Mouse (Mus musculus) lung, adult 2 months (tissue): ENCODE measurements at regions not wholly inside any gene's neighbourhood (a gene's known extent, or its start where the extent isn't known, plus 50 kb on each side); places are given as distances from the start of the nearest gene placed in this dataset.
A peak's percentile ranks its signal among the peaks of the same experiment; 100 is the strongest.

Experiments used
- DNase-seq: peaks from one replicate; pipeline ENCODE4 v3.0.0; 2022
- H3K4me1 ChIP-seq: fragments of 200-500 bp; 2 replicates; pipeline ENCODE4 v1.6.1; 2011; ENCODE audit warnings: low read length; ENCODE audit not compliant: control insufficient read depth, insufficient read depth
- H3K4me3 ChIP-seq: fragments of 200-500 bp; replicated peaks from 2 replicates; pipeline ENCODE3; 2011; ENCODE audit warnings: low read depth, mild to moderate bottlenecking, control low read depth, low read length; ENCODE audit errors: extremely low read depth
- CTCF ChIP-seq: fragments of 200-500 bp; IDR thresholded peaks from 2 replicates; pipeline ENCODE4 v1.5.1; 2011; ENCODE audit warnings: mild to moderate bottlenecking, low read length, control low read depth; ENCODE audit not compliant: insufficient read depth
- POLR2A ChIP-seq: fragments of 200-500 bp; IDR thresholded peaks from 2 replicates; pipeline ENCODE4 v1.6.1; 2011; ENCODE audit warnings: low read depth, mild to moderate bottlenecking, control low read depth, low read length, borderline replicate concordance; ENCODE audit errors: extremely low read depth
- WGBS: fragments of 180-500 bp; shearing (Covaris S2); methylation state at CpG from one replicate; pipeline ENCODE4 v1.1.7; 2018; 5-methylcytosine and 5-hydroxymethylcytosine counted together

DNA sequence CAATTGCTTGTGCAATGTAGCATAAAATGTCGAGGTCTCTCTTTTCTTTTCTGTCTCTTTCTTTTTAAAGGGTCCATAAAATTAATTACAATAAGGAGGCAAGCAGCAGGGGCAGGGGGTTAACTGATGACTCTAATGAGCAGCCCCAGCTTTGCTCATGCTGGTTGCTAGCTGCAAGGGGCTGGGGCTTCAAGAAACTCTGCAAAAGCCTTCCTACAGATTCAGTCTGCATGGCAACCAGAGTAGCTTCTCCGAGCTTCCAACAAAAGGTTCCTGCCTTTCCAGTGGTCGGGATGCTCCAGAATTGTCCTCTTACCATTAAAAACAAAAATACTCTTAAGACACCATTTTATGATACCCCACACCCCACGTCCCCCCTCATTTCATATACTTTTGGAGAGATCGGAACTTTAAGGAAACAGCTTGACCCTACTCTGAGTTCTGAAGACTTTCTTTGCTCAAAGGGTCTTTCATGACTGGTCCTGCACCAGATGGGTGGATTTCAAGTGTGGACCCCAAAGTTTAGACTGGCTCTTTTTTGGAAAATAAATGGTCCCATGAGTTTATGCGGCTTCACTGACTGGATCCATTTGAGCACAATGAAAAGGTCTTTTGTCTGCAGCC lies 280.8 kb downstream of the Insig2 start:
- Histone ChIP-seq H3K4me1 (no peaks in the 10 kb centered on the region), H3K4me3 (no peak overlapping the region)
- 63% methylated on average over 6 of the region's 6 CpGs for WGBS
- TF ChIP-seq CTCF, result no peak
- no peak for TF ChIP-seq POLR2A
- no peak for DNase-seq

DNA sequence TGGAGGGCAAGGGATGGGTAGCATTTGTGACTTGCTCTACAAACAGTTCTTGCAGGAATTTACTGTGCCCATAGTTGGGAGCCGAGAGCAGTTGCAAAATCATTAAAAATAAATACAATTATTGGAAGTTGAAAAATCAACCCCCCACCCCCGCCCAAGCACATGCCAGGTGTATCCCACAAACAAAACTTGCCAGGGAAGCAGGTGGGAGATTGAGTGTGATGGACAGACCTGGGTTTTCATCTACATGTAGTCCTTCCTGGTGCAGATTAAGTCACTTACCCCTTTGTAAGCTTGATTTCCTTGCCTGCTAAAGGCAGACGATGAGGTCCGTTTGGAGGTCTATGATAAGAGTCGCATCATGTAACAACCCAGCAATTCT lies 280.3 kb downstream of the Insig2 start:
- 84% methylated on average over 5 of the region's 5 CpGs for WGBS
- no peaks in the 10 kb centered on the region for H3K4me1 ChIP-seq
- H3K4me3 ChIP-seq, result no peak overlapping the region
- no peak for DNase-seq
- TF ChIP-seq CTCF (no peak), POLR2A (no peak)

DNA sequence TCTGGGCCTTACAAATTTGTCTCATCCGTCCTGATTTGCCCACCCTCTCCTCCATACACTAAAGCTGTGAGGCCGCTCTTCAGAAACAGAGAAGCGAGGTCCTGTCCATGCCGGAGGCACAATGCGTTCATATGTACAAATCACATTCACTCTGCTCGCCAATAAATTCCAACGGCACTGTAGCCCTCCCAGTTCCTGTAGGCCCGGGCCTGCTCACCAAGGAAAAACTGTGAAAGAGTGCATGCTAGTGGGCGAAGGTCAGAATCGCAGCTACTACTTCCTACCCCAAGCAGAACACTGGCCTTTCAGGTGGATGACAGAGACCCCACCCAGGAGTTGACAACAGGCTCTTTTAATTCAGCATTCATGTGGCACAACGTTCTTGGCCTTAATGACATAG lies 278.7 kb downstream of the Insig2 start:
- H3K4me3 ChIP-seq, result no peak overlapping the region
- 31% methylated on average over 11 of the region's 11 CpGs for WGBS
- TF ChIP-seq CTCF (peak; percentile 30; the same call in 1 of the 2 replicates), POLR2A (no peak)
- no peaks in the 10 kb centered on the region for H3K4me1 ChIP-seq
- no peak for DNase-seq

DNA sequence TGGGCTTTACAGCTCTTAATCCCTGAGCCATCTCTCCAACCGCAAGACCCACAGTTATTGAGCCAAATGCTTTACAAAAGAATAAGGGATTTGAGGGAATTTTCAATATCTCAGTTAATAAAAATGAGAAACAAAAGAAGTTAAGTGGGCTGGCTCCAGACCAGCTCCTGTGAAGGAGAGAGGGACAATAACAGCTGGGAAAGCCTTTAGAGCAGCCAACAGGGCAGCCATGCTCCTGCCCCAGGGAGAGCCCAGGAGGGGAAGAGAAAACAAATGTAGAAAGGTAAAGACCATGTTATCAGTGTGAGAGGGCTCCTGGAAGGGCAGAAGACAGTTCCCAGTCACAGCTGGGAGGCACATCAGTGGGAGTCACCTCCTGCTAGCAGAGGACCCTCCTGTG lies 257.8 kb downstream of the Insig2 start:
- TF ChIP-seq CTCF (no peak), POLR2A (no peak)
- H3K4me3 ChIP-seq, result no peak overlapping the region
- 79% methylated on average over 1 of the region's 1 CpGs for whole genome bisulfite sequencing

DNA sequence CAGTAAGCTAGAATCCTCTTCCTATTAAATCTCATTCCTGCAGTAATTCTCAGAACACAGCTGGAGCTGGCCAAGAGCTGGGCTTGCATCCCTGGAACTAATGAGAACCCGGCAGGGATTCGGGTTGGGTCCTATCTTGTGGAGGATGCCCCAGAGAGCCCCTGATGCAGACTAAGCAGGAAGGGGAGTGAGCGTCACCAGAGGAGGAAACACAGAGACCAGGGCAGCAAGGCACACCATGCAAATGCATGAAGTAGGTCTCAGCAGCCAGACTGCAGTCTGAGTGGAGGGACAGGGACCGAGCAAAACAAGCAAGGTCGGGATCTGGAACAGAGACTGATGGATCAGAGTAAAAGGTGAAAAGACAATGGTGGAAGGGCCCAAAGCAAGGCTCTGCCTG lies 249.6 kb downstream of the Insig2 start:
- TF ChIP-seq POLR2A, result no peak
- WGBS, result 36% methylated on average over 5 of the region's 5 CpGs
- no peak for DNase-seq

More for the DNA sequence above, 257.8 kb downstream of the Insig2 start:
- no peak for DNase-seq
- H3K4me1 ChIP-seq, result no peaks in the 10 kb centered on the region

DNA sequence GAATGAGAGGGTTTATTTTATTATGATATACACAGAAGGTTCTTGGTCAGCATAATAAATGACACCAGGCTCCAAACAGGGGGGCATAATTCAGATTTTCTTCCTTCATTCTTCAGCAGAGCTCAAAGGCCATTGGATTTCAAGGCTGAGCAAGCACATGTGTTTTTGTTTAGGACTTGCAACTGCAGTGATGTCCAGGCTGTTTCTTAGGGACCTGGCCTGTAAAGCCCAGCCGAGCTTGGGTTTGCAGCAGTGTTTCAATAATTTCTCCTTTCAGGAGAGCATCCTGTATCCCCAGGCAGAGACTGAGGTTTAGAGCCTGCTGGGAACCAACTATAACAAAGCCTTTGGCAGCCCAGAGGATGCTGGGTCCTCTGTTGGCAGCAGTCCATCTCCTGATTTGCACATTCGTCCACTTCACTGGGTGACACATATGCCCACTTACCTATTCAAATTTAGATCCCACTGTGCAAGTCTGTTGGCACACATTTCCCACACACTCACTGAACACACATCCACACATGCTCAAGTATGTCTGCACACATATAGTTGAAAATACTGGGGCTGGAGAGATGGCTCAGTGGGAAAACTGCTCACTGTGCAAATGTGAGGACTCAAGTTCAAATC lies 247.2 kb downstream of the Insig2 start:
- DNase-seq, result no peak
- TF ChIP-seq POLR2A, result no peak
- no peak for TF ChIP-seq CTCF
- no peak overlapping the region for H3K4me3 ChIP-seq
- H3K4me1 ChIP-seq, result no peaks in the 10 kb centered on the region
- 43% methylated on average over 2 of the region's 2 CpGs for WGBS

More for the DNA sequence above, 249.6 kb downstream of the Insig2 start:
- no peak overlapping the region for H3K4me3 ChIP-seq
- H3K4me1 ChIP-seq, result no peaks in the 10 kb centered on the region

DNA sequence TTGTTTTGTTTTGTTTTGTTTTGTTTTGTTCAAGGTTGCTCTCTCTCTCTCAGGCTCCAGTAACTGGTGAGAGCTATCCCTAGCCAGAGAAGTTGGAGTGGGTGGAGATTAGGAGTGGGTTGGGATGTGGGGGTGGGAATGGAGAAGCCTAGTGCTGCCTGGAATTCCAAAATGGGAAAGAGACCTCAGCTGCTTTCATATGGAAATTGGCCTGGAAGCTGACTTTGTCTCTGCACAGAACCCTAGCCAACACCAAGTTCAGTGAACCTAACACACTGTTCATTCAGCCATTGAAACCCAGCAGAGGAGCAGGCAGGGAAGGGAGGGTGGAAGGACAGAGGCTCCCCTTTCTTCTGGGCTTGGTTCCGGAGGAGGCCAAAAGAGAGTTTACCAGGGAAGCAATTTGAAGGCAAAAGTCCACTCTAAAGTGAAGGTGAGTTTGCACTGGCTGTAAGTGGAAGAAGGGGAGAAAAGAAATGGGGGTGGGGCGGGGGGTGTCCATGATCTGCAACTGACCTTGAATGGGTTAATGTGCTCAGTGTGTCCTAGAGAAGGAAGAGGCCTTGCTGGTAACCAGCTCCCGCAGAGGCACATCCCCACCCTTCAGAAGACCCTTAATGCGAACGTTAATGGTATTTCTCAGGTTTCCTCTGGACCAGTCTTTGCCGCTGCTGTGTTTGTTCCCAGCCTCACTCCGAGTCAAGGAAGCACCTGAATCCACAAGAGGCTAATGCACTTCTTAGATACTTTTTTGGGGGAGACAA lies 245.1 kb downstream of the Insig2 start:
- Histone ChIP-seq H3K4me3 (no peak overlapping the region), H3K4me1 (no peaks in the 10 kb centered on the region)
- DNase-seq, result no peak
- TF ChIP-seq POLR2A (no peak), CTCF (no peak)
- 27% methylated on average over 7 of the region's 7 CpGs for WGBS

DNA sequence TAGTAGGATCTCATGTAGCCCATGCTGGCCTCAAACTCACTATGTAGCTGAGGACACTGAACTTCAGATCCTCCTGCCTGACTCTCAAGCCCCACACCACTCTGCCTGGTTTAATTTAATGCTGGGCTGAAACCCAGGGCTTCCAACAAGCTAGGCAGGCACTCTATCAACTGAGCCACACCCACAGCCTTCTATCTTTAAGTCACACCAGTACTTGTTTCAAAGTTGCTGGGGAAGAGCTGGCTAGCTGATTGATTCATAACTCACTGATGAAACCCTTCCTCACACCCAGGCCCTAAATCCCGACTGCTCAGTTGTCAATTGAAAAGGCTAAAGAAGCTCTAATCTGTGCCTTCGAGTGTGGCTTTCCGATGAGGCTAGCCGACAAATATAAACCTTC lies 241.8 kb downstream of the Insig2 start:
- DNase-seq, result no peak
- no peak for TF ChIP-seq POLR2A
- no peak for TF ChIP-seq CTCF
- no peak overlapping the region for H3K4me3 ChIP-seq
- 82% methylated on average over 4 of the region's 4 CpGs for WGBS
- H3K4me1 ChIP-seq, result no peaks in the 10 kb centered on the region

DNA sequence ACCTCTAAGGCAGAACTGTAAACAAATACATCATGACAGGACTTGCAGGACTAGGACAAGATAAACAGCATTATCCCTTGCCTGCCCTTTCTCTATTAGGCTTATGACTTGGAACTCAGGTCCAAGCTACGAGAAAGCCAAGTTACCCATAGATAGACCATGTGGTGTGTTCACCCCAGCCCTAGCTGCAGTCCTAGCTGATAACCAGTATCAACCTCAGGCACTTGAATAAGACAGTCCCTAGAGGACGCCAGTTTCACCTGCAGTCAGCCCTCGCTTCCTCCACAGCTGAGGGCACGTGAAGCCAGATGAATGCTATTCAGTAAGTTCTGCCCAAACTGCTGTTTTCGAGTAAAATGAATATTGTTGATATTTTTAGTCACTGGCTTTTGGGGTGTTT lies 239.5 kb downstream of the Insig2 start:
- no peak for DNase-seq
- no peaks in the 10 kb centered on the region for H3K4me1 ChIP-seq
- H3K4me3 ChIP-seq, result no peak overlapping the region
- no peak for TF ChIP-seq POLR2A
- TF ChIP-seq CTCF, result no peak
- WGBS, result 51% methylated on average over 5 of the region's 5 CpGs
